Mouse (Mus musculus): Measurements from ENCODE around the gene Cntnap5c. TPM values are rescaled to one million over a fixed set of nuclear protein-coding genes. Genes with fewer than 3 reads are reported as not detected.

Cntnap5c gene
- polyA plus RNA-seq (2015; fragmentation: Nextera tagmentation; extraction: Ambion mirVana): 0.11 TPM in 1 of 2 replicates, not detected in the other

DNA sequence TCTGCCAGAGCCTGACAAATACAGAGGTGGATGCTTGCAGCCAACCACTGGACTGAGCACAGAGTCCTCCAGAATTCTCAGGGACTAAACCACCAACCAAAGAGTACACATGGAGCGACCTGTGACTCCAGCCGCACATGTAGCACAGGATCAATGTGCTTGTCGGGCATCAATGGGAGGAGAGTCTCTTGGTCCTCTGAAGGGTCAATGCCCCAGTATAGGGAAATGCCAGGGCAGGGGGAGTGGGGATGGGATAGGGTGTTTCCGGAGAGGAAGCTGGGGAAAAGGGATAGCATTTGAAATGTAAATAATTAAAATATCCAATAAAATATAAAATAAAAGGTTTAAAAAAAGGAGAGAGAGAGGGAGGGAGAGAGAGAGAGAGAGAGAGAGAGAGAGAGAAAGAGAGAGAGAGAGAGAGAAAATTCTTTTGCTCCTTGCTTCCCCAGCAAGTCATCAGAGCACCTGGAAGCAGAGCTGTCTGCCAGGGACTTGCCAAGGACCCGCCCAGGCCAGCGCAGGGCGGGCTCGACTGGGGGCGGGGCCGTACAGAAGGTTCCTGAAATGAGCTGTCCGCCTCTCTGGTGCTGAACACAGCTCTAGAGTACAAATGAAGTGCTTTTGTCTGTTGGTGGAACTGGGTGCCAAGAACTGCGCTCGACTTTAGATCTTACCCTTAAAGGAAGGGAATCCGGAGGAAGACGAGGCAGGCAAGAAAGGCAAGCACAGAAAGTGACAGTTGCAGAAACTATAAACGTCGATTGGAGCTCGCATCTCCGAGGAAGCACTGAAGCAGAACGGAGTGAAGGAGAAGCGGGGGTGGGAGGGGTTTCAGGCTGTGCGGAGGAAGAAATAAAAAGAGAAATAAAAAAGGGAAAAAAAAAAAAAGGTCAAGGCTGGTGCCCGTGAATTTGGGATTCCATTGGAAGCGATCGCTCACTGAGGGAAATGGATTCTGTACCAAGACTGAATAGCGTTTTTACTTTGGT is at the start of gene Cntnap5c:
Cntnap5c (plus strand) TSS at position 949 of the 989 bp plus-strand sequence.
- H3K4me2 ChIP-seq (ENCODE audit: low read depth, low read length): no peak within 1 kb of the TSS

GRCm38 (mm10) chr17:57742119-57742518 is 27.3 kb upstream of the Cntnap5c start, which contains the start of gene Gm21834:
TSS of gene Gm21834 (minus strand) at chr17:57742219.
- H3K4me3 ChIP-seq (replicated peaks; ENCODE audit: low read length): no peak within 1 kb of the TSS
- H3K27me3 ChIP-seq (ENCODE audit: control insufficient read depth, insufficient read depth, low read length): no peaks in the 10 kb centered on the region
- H3K4me2 ChIP-seq (ENCODE audit: low read depth, low read length): no peak within 1 kb of the TSS
- H3K36me3 ChIP-seq (ENCODE audit: control insufficient read depth, insufficient read depth, low read length): no peaks in the 10 kb centered on the region
- no peak within 1 kb of the TSS for H3K9ac ChIP-seq (ENCODE audit: low read length)
- H3K27ac ChIP-seq (ENCODE audit: low read length): no peak within 1 kb of the TSS
- WGBS: 77% methylated on average over 5 of the region's 5 CpGs
- ATAC-seq (ENCODE audit: insufficient read depth, low FRiP score): no peak
- no peaks in the 10 kb centered on the region for H3K9me3 ChIP-seq (replicated peaks; ENCODE audit: control insufficient read depth, low read length)
- H3K4me1 ChIP-seq (ENCODE audit: control insufficient read depth, insufficient read depth, low read length): no peaks in the 10 kb centered on the region

More for the DNA sequence above, at the start of gene Cntnap5c:
- 18% methylated on average over 26 of the region's 26 CpGs for WGBS
- Histone ChIP-seq H3K9ac (ENCODE audit: low read length) (no peak within 1 kb of the TSS), H3K36me3 (ENCODE audit: control insufficient read depth, insufficient read depth, low read length) (no peaks in the 10 kb centered on the region), H3K27me3 (ENCODE audit: control insufficient read depth, insufficient read depth, low read length) (no peaks in the 10 kb centered on the region), H3K4me3 (replicated peaks; ENCODE audit: low read length) (no peak within 1 kb of the TSS), H3K9me3 (replicated peaks; ENCODE audit: control insufficient read depth, low read length) (no peaks in the 10 kb centered on the region), H3K27ac (ENCODE audit: low read length) (no peak within 1 kb of the TSS), H3K4me1 (ENCODE audit: control insufficient read depth, insufficient read depth, low read length) (no peaks in the 10 kb centered on the region)
- ATAC-seq (ENCODE audit: insufficient read depth, low FRiP score): peak; percentile 88

DNA sequence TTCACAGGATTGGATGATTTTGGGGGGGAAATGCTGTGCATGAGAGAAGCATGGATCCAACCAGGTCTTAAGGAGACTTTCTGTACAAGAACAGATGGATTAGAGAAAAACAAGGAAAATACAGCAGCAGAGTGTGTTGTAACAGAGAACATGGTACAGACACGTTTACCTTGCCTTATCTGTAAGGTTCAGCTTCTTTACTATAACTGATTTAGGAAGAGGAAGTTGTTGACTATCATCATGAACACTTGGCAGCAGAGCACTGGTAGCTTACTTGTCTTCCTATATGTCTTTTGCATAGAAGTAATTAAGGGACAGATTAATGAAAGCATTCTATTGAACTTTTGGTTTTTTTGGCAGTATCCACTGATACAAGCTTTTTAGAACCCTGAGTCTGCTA is 11.3 kb upstream of the Cntnap5c start:
- no peak for ATAC-seq (ENCODE audit: insufficient read depth, low FRiP score)
- no peaks in the 10 kb centered on the region for H3K36me3 ChIP-seq (ENCODE audit: control insufficient read depth, insufficient read depth, low read length)

GRCm38 (mm10) chr17:57767306-57767705 is 2.1 kb upstream of the Cntnap5c start:
- H3K36me3 ChIP-seq (ENCODE audit: control insufficient read depth, insufficient read depth, low read length): no peaks in the 10 kb centered on the region

More for the DNA sequence above, 11.3 kb upstream of the Cntnap5c start:
- H3K4me1 ChIP-seq (ENCODE audit: control insufficient read depth, insufficient read depth, low read length): no peaks in the 10 kb centered on the region
- no peak overlapping the region for H3K4me2 ChIP-seq (ENCODE audit: low read depth, low read length)
- 52% methylated on average over 1 of the region's 1 CpGs for WGBS
- no peak overlapping the region for H3K4me3 ChIP-seq (replicated peaks; ENCODE audit: low read length)
- no peak overlapping the region for H3K27ac ChIP-seq (ENCODE audit: low read length)
- H3K27me3 ChIP-seq (ENCODE audit: control insufficient read depth, insufficient read depth, low read length): no peaks in the 10 kb centered on the region
- no peaks in the 10 kb centered on the region for H3K9me3 ChIP-seq (replicated peaks; ENCODE audit: control insufficient read depth, low read length)
- no peak overlapping the region for H3K9ac ChIP-seq (ENCODE audit: low read length)

DNA sequence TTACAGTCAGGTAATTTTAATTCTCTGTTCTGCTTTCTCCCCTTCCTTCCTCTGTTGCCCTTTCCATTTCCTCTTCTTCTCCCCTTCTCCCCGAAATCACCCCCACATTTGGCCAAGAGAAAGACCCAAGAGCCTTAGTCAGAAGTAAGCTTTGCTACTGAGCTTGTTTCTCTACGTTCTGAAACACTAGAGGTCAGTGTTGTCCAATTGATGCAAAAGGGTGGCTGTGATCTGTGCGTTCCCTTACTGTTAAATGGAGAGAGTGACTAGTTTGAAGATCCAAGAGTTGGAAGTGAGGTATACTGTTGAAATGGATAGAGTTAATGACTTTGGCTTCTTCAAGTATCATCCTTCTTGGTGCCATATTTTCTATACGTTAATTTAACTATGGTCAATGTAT is 1.5 kb downstream of the Cntnap5c start:
- 17% methylated on average over 4 of the region's 4 CpGs for WGBS
- no peak for ATAC-seq (ENCODE audit: insufficient read depth, low FRiP score)
- no peaks in the 10 kb centered on the region for H3K36me3 ChIP-seq (ENCODE audit: control insufficient read depth, insufficient read depth, low read length)
- no peaks in the 10 kb centered on the region for H3K4me1 ChIP-seq (ENCODE audit: control insufficient read depth, insufficient read depth, low read length)
- H3K27me3 ChIP-seq (ENCODE audit: control insufficient read depth, insufficient read depth, low read length): no peaks in the 10 kb centered on the region
- no peaks in the 10 kb centered on the region for H3K9me3 ChIP-seq (replicated peaks; ENCODE audit: control insufficient read depth, low read length)
- no peak overlapping the region for H3K4me2 ChIP-seq (ENCODE audit: low read depth, low read length)
- H3K27ac ChIP-seq (ENCODE audit: low read length): no peak overlapping the region
- H3K4me3 ChIP-seq (replicated peaks; ENCODE audit: low read length): no peak overlapping the region
- no peak overlapping the region for H3K9ac ChIP-seq (ENCODE audit: low read length)

More at GRCm38 (mm10) chr17:57767306-57767705, 2.1 kb upstream of the Cntnap5c start:
- H3K27me3 ChIP-seq (ENCODE audit: control insufficient read depth, insufficient read depth, low read length): no peaks in the 10 kb centered on the region
- no peaks in the 10 kb centered on the region for H3K4me1 ChIP-seq (ENCODE audit: control insufficient read depth, insufficient read depth, low read length)
- ATAC-seq (ENCODE audit: insufficient read depth, low FRiP score): no peak
- no peaks in the 10 kb centered on the region for H3K9me3 ChIP-seq (replicated peaks; ENCODE audit: control insufficient read depth, low read length)
- no peak overlapping the region for H3K4me2 ChIP-seq (ENCODE audit: low read depth, low read length)
- no peak overlapping the region for H3K4me3 ChIP-seq (replicated peaks; ENCODE audit: low read length)
- no peak overlapping the region for H3K9ac ChIP-seq (ENCODE audit: low read length)
- H3K27ac ChIP-seq (ENCODE audit: low read length): no peak overlapping the region

- H3K27ac ChIP-seq (ENCODE audit: low read length): no peak overlapping the region
- H3K36me3 ChIP-seq (ENCODE audit: control insufficient read depth, insufficient read depth, low read length): no peaks in the 10 kb centered on the region
- no peak overlapping the region for H3K4me2 ChIP-seq (ENCODE audit: low read depth, low read length)
- H3K9me3 ChIP-seq (replicated peaks; ENCODE audit: control insufficient read depth, low read length): no peaks in the 10 kb centered on the region
- H3K4me3 ChIP-seq (replicated peaks; ENCODE audit: low read length): no peak overlapping the region
- ATAC-seq (ENCODE audit: insufficient read depth, low FRiP score): no peak
- H3K4me1 ChIP-seq (ENCODE audit: control insufficient read depth, insufficient read depth, low read length): no peaks in the 10 kb centered on the region
- no peaks in the 10 kb centered on the region for H3K27me3 ChIP-seq (ENCODE audit: control insufficient read depth, insufficient read depth, low read length)
- WGBS: 79% methylated on average over 1 of the region's 1 CpGs
- no peak overlapping the region for H3K9ac ChIP-seq (ENCODE audit: low read length)
Observed at GRCm38 (mm10) chr17:57788161-57788799, 18.9 kb downstream of the Cntnap5c start.

DNA sequence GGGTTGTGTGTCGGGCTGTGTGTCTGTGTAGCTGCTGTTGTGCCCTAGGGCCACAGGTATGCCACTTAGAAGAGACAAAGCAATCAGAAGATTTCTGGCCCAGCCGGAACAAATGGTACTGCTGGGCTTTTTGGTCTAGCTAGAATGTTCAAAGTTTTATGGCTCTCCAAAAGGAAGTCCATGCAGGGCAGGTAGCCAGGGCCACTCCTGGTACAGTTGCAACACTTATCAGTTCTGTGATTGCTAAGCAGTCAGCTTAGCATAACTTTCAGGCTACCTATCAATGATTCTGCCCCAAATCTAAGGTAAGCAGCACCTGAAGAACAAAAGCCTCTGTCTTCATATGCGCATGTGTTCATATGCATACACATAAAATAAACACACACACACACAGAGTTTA is 26.0 kb downstream of the Cntnap5c start:
- WGBS: 80% methylated on average over 3 of the region's 3 CpGs
- Histone ChIP-seq H3K4me2 (ENCODE audit: low read depth, low read length) (no peak overlapping the region), H3K27me3 (ENCODE audit: control insufficient read depth, insufficient read depth, low read length) (no peaks in the 10 kb centered on the region), H3K27ac (ENCODE audit: low read length) (no peak overlapping the region), H3K4me1 (ENCODE audit: control insufficient read depth, insufficient read depth, low read length) (no peaks in the 10 kb centered on the region), H3K9me3 (replicated peaks; ENCODE audit: control insufficient read depth, low read length) (no peaks in the 10 kb centered on the region), H3K9ac (ENCODE audit: low read length) (no peak overlapping the region), H3K36me3 (ENCODE audit: control insufficient read depth, insufficient read depth, low read length) (no peaks in the 10 kb centered on the region), H3K4me3 (replicated peaks; ENCODE audit: low read length) (no peak overlapping the region)
- 0 out of 2 replicates have a peak, but pooled peaks have one; percentile 33 for ATAC-seq (ENCODE audit: insufficient read depth, low FRiP score)

- no peak for ATAC-seq (ENCODE audit: insufficient read depth, low FRiP score)
- Histone ChIP-seq H3K4me3 (replicated peaks; ENCODE audit: low read length) (no peak overlapping the region), H3K4me2 (ENCODE audit: low read depth, low read length) (no peak overlapping the region), H3K4me1 (ENCODE audit: control insufficient read depth, insufficient read depth, low read length) (no peaks in the 10 kb centered on the region), H3K27me3 (ENCODE audit: control insufficient read depth, insufficient read depth, low read length) (no peaks in the 10 kb centered on the region), H3K9ac (ENCODE audit: low read length) (no peak overlapping the region), H3K27ac (ENCODE audit: low read length) (no peak overlapping the region), H3K36me3 (ENCODE audit: control insufficient read depth, insufficient read depth, low read length) (no peaks in the 10 kb centered on the region), H3K9me3 (replicated peaks; ENCODE audit: control insufficient read depth, low read length) (no peaks in the 10 kb centered on the region)
- 70% methylated on average over 3 of the region's 3 CpGs for WGBS
Observed at GRCm38 (mm10) chr17:57796668-57797311, 27.4 kb downstream of the Cntnap5c start.

Data from stomach, embryonic 16.5 days (tissue).